Mouse (Mus musculus): ENCODE measurements around the gene Dnajc22. TPM values are rescaled to one million over a fixed set of nuclear protein-coding genes. Genes with fewer than 3 reads are reported as not detected.

The Dnajc22 gene
- polyA plus RNA-seq, 1 experiment = 0.78 TPM

DNA sequence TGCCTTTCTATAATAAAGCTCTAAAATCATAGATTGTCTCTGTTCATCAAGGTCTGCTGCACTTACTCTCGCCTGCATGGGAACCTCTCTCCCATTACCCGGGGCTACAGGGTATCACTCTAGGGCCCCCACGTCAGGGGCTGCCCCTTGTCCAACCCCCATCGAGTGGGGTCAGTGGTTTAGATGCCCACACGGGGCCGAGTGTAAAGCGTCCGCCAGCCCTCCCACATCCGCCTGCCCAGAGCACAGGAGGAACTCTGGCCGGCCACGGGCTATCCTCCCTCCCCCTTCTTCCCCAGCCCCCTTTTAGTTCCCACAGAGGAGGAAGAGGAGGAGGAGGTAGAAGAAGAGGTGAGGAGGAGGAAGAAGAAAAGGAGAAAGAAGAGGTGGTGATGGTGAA lies 27.8 kb downstream of the Dnajc22 start:
- Histone ChIP-seq H3K4me2 (ENCODE audit: low read depth) (no peak overlapping the region), H3ac (ENCODE audit: control insufficient read depth, insufficient read length) (no peak overlapping the region), H3K79me2 (ENCODE audit: control insufficient read depth, insufficient read depth) (no peaks in the 10 kb centered on the region), H3K27me3 (ENCODE audit: control insufficient read depth, insufficient read depth, insufficient read length) (no peaks in the 10 kb centered on the region), H3K36me3 (ENCODE audit: control insufficient read depth, insufficient read depth) (no peaks in the 10 kb centered on the region), H3K4me3 (no peak overlapping the region)
- TF ChIP-seq MYOD1 (IDR thresholded peaks at IDR 0.05; ENCODE audit: control insufficient read depth in 1 of 3, insufficient read length in 2 of 3, low read depth in 2 of 3) (no peak), E2F4 (IDR thresholded peaks at IDR 0.05; ENCODE audit: insufficient read depth) (no peak), TCF3 (IDR thresholded peaks at IDR 0.05; ENCODE audit: insufficient read length, low read depth) (no peak), SRF (IDR thresholded peaks at IDR 0.05; ENCODE audit: control insufficient read depth, insufficient read length, low read depth) (no peak), MYOG (IDR thresholded peaks at IDR 0.05; ENCODE audit: control insufficient read depth in 1 of 3, insufficient read depth in 1 of 3, insufficient read length in 2 of 3, low read depth in 2 of 3) (no peak), TCF12 (IDR thresholded peaks at IDR 0.05; ENCODE audit: insufficient read depth, poor library complexity, severe bottlenecking) (no peak), USF1 (IDR thresholded peaks at IDR 0.05; ENCODE audit: low read depth) (no peak), POLR2AphosphoS2 (IDR thresholded peaks at IDR 0.05; ENCODE audit: insufficient read length, low read depth) (no peak), MAX (IDR thresholded peaks at IDR 0.05; ENCODE audit: low read depth) (no peak), REST (IDR thresholded peaks at IDR 0.05; ENCODE audit: insufficient read depth, insufficient read length) (no peak), POLR2A (IDR thresholded peaks at IDR 0.05; ENCODE audit: insufficient read length, low read depth) (no peak), CEBPB (IDR thresholded peaks at IDR 0.05; ENCODE audit: insufficient read depth, poor library complexity, severe bottlenecking) (no peak)

DNA sequence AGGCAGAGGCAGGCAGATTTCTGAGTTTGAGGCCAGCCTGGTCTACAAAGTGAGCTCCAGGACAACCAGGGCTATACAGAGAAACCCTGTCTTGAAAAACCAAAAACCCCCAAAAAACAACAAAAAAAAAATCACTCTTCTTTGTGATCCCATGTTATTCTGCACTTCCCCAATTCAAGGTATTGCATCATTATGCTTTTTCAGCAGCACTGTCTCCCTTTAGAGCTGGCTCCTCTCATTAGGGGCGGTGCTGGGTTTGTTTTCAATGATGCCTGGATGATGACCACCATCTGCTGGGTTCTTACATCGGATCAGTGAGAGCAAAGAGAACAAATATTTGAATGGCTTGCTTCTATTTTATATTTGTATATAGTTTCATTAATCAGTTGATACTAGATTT lies 29.7 kb downstream of the Dnajc22 start:
- Histone ChIP-seq H3K36me3 (ENCODE audit: control insufficient read depth, insufficient read depth) (no peaks in the 10 kb centered on the region), H3ac (ENCODE audit: control insufficient read depth, insufficient read length) (no peak overlapping the region), H3K79me2 (ENCODE audit: control insufficient read depth, insufficient read depth) (peaks cover 9% of the 10 kb centered on the region), H3K27me3 (ENCODE audit: control insufficient read depth, insufficient read depth, insufficient read length) (no peaks in the 10 kb centered on the region), H3K4me2 (ENCODE audit: low read depth) (no peak overlapping the region), H3K4me3 (no peak overlapping the region)
- TF ChIP-seq CEBPB (IDR thresholded peaks at IDR 0.05; ENCODE audit: insufficient read depth, poor library complexity, severe bottlenecking) = peak; percentile 65
- TF ChIP-seq E2F4 (IDR thresholded peaks at IDR 0.05; ENCODE audit: insufficient read depth) = no peak
- no peak for TF ChIP-seq POLR2A (IDR thresholded peaks at IDR 0.05; ENCODE audit: insufficient read length, low read depth)
- no peak for TF ChIP-seq TCF12 (IDR thresholded peaks at IDR 0.05; ENCODE audit: insufficient read depth, poor library complexity, severe bottlenecking)

DNA sequence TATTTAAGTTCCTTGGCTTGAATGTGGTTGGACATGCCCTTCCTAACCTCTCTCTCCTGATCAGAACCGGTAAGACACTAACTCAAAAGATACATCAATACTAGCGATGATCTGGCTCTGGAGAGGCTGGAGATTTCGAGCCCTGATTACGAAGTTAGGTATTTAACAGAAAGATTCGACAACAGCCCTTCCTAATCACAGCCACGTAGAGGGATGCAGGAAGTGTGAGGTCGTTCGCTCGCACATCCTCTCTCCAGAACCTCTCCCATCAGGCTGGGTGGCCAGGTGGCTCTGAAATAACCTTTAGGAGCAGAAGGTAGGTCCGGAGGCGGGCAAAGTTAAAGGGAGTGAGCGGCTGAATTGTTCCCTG lies 32.7 kb downstream of the Dnajc22 start, which contains the start of gene Spats2:
Gene Spats2, plus strand, starts transcription at position 206 of the 370 bp plus-strand sequence.
- H3K36me3 ChIP-seq (ENCODE audit: control insufficient read depth, insufficient read depth) = no peaks in the 10 kb centered on the region
- no peaks in the 10 kb centered on the region for H3K27me3 ChIP-seq (ENCODE audit: control insufficient read depth, insufficient read depth, insufficient read length)
- peak within 1 kb of the TSS; percentile 83 for H3K4me2 ChIP-seq (ENCODE audit: low read depth)
- H3ac ChIP-seq (ENCODE audit: control insufficient read depth, insufficient read length) = peak within 1 kb of the TSS; percentile 89
- peaks cover 24% of the 10 kb centered on the region for H3K79me2 ChIP-seq (ENCODE audit: control insufficient read depth, insufficient read depth)
- TF ChIP-seq MYOG (IDR thresholded peaks at IDR 0.05; ENCODE audit: control insufficient read depth in 1 of 3, insufficient read depth in 1 of 3, insufficient read length in 2 of 3, low read depth in 2 of 3) (no peak), REST (IDR thresholded peaks at IDR 0.05; ENCODE audit: insufficient read depth, insufficient read length) (no peak), POLR2AphosphoS2 (IDR thresholded peaks at IDR 0.05; ENCODE audit: insufficient read length, low read depth) (no peak), E2F4 (IDR thresholded peaks at IDR 0.05; ENCODE audit: insufficient read depth) (no peak), CEBPB (IDR thresholded peaks at IDR 0.05; ENCODE audit: insufficient read depth, poor library complexity, severe bottlenecking) (no peak), USF1 (IDR thresholded peaks at IDR 0.05; ENCODE audit: low read depth) (no peak), MAX (IDR thresholded peaks at IDR 0.05; ENCODE audit: low read depth) (no peak), POLR2A (IDR thresholded peaks at IDR 0.05; ENCODE audit: insufficient read length, low read depth) (no peak), TCF12 (IDR thresholded peaks at IDR 0.05; ENCODE audit: insufficient read depth, poor library complexity, severe bottlenecking) (no peak), TCF3 (IDR thresholded peaks at IDR 0.05; ENCODE audit: insufficient read length, low read depth) (no peak), SRF (IDR thresholded peaks at IDR 0.05; ENCODE audit: control insufficient read depth, insufficient read length, low read depth) (no peak), MYOD1 (IDR thresholded peaks at IDR 0.05; ENCODE audit: control insufficient read depth in 1 of 3, insufficient read length in 2 of 3, low read depth in 2 of 3) (no peak)
- peak within 1 kb of the TSS; percentile 79 for H3K4me3 ChIP-seq

- Histone ChIP-seq H3ac (ENCODE audit: control insufficient read depth, insufficient read length) (peak overlapping the region; percentile 89), H3K36me3 (ENCODE audit: control insufficient read depth, insufficient read depth) (no peaks in the 10 kb centered on the region), H3K4me3 (peak overlapping the region; percentile 79)
Measured at GRCm38 (mm10) chr15:99126081-99126815, 33.3 kb downstream of the Dnajc22 start.

More at GRCm38 (mm10) chr15:99126081-99126815, 33.3 kb downstream of the Dnajc22 start:
- Histone ChIP-seq H3K79me2 (ENCODE audit: control insufficient read depth, insufficient read depth) (peaks cover 26% of the 10 kb centered on the region), H3K27me3 (ENCODE audit: control insufficient read depth, insufficient read depth, insufficient read length) (no peaks in the 10 kb centered on the region), H3K4me2 (ENCODE audit: low read depth) (peak overlapping the region; percentile 83)
- TF ChIP-seq REST (IDR thresholded peaks at IDR 0.05; ENCODE audit: insufficient read depth, insufficient read length) (no peak), POLR2A (IDR thresholded peaks at IDR 0.05; ENCODE audit: insufficient read length, low read depth) (peak; percentile 77), CEBPB (IDR thresholded peaks at IDR 0.05; ENCODE audit: insufficient read depth, poor library complexity, severe bottlenecking) (no peak), USF1 (IDR thresholded peaks at IDR 0.05; ENCODE audit: low read depth) (no peak), MAX (IDR thresholded peaks at IDR 0.05; ENCODE audit: low read depth) (no peak), E2F4 (IDR thresholded peaks at IDR 0.05; ENCODE audit: insufficient read depth) (no peak), POLR2AphosphoS2 (IDR thresholded peaks at IDR 0.05; ENCODE audit: insufficient read length, low read depth) (peak; percentile 85), TCF12 (IDR thresholded peaks at IDR 0.05; ENCODE audit: insufficient read depth, poor library complexity, severe bottlenecking) (no peak), MYOG (IDR thresholded peaks at IDR 0.05; ENCODE audit: control insufficient read depth in 1 of 3, insufficient read depth in 1 of 3, insufficient read length in 2 of 3, low read depth in 2 of 3) (no peak), TCF3 (IDR thresholded peaks at IDR 0.05; ENCODE audit: insufficient read length, low read depth) (no peak), SRF (IDR thresholded peaks at IDR 0.05; ENCODE audit: control insufficient read depth, insufficient read length, low read depth) (no peak), MYOD1 (IDR thresholded peaks at IDR 0.05; ENCODE audit: control insufficient read depth in 1 of 3, insufficient read length in 2 of 3, low read depth in 2 of 3) (peak in 1 of 3 experiments; percentile 29)
